Mouse (Mus musculus): ENCODE measurements at regions not wholly inside any gene's neighbourhood (a gene's known extent, or its start where the extent isn't known, plus 50 kb on each side); places are given as distances from the start of the nearest gene placed in this dataset.

DNA sequence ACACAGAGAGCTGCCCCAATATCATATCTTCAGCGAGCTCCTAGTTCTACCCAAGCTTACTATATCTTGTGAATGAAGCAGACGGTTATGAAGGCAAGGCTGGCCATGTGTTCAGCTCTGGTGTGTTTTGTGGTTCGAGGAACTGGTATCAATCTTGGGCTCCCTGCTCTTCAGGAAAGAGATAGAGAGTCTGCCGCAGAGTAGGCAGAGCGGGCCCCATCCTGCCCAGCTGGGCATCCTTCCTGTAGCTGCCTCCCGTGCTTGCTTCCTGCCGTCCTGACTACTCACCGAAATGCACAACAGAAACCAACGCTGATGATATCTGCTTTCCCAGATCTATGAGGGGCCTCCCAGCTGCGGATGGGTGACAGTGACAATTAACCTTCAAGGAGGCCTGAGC, 60.3 kb downstream of the Snrpe start:
- no peak for DNase-seq
- intact Hi-C loops (cut with DNase I): no loop called here

- no peak for DNase-seq
- intact Hi-C loops (cut with DNase I): no loop called here
These were observed 61.1 kb downstream of the Snrpe start for GRCm38 (mm10) chr1:133548971-133549370.

DNA sequence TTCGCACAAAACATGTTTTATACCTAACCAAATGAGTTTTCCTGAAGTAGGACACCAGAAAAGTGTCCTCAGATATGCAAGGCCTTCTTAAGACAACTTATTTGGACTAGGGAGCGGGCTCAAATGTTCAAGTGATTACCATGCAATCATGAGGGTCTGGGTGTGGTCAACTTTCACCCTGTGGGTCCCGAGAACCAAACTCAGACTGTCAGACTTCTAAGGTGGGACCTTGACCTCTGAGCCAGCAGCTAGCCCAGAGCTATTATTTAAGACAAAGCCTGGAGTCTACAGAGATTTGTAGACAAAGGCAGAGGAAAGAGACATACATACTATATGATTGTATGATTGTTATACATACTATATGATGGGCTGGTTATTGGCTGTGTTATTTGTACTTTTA, 62.5 kb downstream of the Snrpe start:
- DNase-seq: no peak
- intact Hi-C loops (cut with DNase I): no loop called here

- no peak for DNase-seq
- intact Hi-C loops (cut with DNase I): no loop called here
These were observed 65.1 kb downstream of the Snrpe start for GRCm38 (mm10) chr1:133544996-133545395.

DNA sequence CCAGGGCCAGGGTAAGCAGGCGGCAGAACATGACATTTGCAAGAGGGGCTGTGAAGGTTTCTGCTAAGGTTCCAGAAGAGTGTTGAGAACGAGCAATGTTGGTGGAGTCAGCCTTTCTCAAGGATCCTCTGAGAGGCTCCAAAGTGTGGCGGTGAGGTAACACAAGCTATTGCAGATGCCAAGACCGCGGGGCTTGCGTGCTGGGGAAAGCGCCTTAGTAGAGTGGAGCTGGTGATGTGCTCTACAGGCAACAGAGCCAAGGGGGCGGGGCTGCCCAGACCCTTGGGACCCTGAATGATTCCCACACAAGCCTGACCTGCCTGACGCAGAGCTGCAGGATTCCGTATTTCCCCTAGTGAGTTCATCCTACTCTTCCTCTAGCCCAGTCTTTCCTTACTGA, 66.3 kb downstream of the Snrpe start:
- DNase-seq: no peak
- intact Hi-C loops (cut with DNase I): no loop called here

DNA sequence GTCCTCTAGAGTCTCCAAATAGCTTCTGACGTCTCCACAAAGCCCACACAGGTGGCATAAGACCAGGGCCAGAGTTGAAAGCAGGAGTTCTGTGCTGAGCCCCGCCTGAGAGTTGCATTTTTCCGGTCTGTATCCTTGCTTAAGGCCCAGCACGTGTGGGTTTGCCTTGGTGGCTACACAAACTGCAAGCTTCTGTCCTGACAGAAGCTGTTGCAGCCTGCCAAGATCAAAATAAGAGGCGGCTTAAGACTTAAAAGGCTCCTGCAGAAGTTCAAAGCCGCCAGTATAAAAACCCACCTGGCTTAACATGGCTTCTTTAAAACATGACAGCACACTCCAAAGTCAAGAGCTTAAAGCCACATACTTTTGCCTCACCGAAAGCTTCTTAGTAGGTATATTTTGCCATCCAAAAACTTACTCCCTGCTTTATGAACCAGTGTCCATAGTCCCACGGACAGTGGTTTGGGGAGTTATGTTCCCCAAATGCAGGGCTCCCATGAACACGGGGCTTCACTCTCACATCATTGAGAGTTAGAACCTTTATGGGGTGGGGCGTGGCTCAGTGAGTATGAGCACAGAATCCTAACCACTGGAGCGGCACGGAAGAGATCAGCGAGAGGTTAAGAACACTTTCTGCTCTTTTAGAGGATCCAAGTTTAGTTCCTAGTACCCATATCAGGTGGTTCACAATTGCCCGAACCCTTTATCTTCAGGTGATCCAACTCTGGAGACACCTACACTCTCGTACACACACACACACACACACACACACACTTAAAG, 67.9 kb downstream of the Snrpe start:
- intact Hi-C loops (cut with DNase I): no loop called here

DNA sequence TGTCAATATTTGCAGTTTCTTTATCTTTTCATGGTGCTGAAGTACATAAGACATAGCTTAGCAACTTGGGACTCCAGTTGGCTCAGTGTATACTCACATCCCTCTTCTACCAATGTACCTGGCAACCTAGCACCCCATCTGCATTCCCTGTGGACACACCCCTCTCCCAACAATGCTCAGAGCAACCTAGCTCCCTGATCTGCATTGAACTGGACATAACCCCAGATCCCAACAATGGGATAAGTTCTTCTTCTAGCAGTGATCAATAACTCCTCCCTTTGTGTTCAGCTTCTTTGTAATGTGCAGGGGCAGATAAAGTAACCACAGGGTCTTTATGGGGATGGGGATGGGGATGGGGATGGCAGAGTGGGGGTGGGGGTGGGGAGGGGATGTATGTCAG, 79.4 kb downstream of the Snrpe start:
- intact Hi-C loops (cut with DNase I): no loop called here
- no peak for DNase-seq

More for the DNA sequence above, 67.9 kb downstream of the Snrpe start:
- DNase-seq: no peak

DNA sequence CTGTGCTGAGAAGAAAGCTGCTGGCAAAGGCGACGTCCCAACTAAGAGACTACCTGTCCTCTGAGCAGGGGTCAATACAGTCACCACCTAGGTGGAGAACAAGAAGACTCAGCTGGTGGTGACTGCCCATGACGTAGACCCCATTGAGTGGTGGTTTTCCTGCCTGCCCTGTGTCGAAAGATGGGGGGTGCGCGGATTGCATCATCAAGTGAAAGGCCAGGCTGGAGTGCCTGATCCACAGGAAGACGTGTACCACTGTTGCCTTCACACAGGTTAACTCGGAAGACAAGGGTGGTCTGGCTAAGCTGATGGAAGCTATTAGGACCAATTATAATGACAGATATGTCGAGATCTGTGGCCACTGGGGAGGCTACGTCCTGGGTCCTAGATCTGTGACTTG, 80.3 kb downstream of the Snrpe start:
- intact Hi-C loops (cut with DNase I): no loop called here
- no peak for DNase-seq

- intact Hi-C loops (cut with DNase I): no loop called here
- peak in 1 of 2 experiments; percentile 10 for DNase-seq
These were observed 82.3 kb downstream of the Snrpe start for GRCm38 (mm10) chr1:133527651-133528385.

- no peak for DNase-seq
- intact Hi-C loops (cut with DNase I): no loop called here
These were observed 87.3 kb downstream of the Snrpe start for GRCm38 (mm10) chr1:133522825-133523224.

DNA sequence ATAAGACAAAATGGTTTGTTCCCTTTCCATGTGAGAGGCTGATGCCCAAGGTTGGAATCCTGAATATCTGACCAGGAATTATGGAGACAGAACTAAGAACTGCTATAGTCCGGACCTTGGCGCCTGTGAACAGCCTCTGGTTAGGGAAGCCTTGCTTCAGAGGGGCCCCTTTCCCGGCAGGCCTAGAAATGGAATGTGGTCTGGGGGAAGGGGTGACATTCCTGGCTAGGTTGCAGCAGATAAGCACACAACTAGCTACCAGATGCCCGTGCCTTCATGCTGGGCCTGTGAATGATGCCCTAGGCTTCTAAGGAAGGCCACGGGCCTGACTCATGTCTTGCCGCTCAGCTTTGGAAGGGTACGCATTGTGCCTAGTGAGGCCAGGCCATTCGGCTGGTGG, 89.4 kb downstream of the Snrpe start:
- no peak for DNase-seq

DNA sequence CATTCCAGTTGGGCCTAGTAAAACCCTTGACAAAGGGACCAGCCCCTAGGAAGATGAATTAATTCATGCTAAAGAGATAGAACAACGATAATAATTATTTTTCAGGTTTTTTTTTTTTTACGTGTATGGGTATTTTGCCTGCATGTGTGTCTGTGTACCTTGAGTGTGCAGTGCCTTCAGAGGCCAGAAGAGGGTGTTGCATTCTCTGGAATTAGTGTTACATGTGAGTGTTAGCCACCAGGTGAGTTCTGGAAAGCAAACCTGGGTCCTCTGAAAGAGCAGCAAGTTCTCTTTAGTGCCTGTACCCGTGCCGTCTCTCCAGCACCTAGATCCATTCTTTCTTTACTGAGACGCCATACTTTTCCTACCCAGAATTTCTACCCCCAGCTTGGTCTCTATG, 92.8 kb upstream of the Sox13 start:
- intact Hi-C loops (cut with DNase I): no loop called here
- DNase-seq: no peak

More for the DNA sequence above, 89.4 kb downstream of the Snrpe start:
- intact Hi-C loops (cut with DNase I): no loop called here

DNA sequence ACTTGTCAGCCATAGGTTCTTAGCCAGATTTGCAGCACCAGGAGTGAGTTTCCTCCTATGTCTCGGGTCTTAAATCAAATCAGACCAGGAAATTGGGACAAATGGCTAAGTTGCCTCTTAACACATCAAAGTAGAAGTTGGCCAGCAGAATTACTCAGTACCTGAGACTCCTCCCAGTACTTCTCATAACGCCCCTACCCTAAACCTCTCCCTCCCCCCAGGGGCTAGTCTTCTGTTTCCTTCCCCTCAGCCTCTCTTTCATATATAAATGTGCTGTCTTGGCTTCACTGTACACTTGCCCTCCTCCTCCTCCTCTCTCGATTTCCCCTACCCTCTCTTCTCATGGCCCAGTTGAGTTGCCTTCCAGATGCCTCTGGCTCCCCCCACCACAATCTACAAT, 79.9 kb upstream of the Sox13 start:
- intact Hi-C loops (cut with DNase I): no loop called here
- DNase-seq: no peak

- intact Hi-C loops (cut with DNase I): no loop called here
- no peak for DNase-seq
These were observed 79.2 kb upstream of the Sox13 start for GRCm38 (mm10) chr1:133503336-133503735.

GRCm38 (mm10) chr1:133501016-133501415, 76.8 kb upstream of the Sox13 start:
- intact Hi-C loops (cut with DNase I): no loop called here
- DNase-seq: no peak

- intact Hi-C loops (cut with DNase I): loop anchor here (1.0 to 10.0 kb wide), 5 partner anchors 22 to 108 kb away; no protein-coding TSS in a partner anchor
- peak; percentile 58 to 60 for DNase-seq
These were observed 69.0 kb upstream of the Sox13 start for GRCm38 (mm10) chr1:133492986-133493741.

- peak in 1 of 2 experiments; percentile 50 for DNase-seq
- intact Hi-C loops (cut with DNase I): loop anchor here (2.0 to 10.0 kb wide), 4 partner anchors 22 to 108 kb away; no protein-coding TSS in a partner anchor
These were observed 68.3 kb upstream of the Sox13 start for GRCm38 (mm10) chr1:133492291-133492985.

DNA sequence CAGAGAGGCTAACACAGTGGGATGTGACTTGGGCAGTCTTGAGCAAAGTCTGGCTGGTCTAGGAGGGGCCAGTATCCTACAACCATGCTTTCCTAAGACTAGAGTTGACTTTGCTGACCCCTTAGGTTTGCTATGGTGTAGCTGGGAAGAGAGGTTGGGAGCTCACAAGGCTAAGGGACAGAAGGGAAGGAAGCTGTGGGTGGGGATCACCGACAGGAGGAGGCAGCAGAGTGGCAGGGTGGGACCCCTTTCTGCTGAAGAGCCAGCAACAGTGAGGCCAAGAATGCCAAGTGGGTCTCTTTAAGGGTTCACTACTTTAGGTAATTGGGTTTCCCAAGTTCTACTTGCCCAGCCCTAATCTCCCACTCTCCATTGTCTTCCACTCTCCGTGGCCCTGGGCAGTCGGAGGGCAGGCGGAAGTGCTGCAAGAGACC, 67.7 kb upstream of the Sox13 start:
- intact Hi-C loops (cut with DNase I): loop anchor here (2.0 to 10.0 kb wide), 4 partner anchors 21 to 107 kb away; no protein-coding TSS in a partner anchor
- DNase-seq: no peak

- DNase-seq: no peak
- intact Hi-C loops (cut with DNase I): no loop called here
These were observed 63.2 kb upstream of the Sox13 start for GRCm38 (mm10) chr1:133487171-133487901.

DNA sequence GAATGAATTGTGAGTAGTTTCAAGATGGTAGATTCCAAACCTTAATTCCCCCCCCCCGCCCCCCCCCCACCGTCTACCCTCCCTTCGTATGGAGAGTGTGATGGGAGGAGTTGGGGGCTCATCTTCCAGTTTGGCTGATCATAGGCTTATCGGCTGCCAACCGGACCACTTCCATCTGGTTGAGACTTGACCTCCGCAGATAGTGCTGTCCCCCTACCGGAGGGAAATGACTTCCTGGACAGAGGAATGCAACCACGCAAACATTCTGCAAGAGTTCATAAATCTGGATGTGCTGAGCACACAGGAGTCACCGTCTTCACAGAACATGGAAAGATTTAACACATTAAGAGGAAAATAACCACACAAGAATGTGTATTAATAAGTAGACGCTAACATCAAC, 62.2 kb upstream of the Sox13 start:
- intact Hi-C loops (cut with DNase I): no loop called here
- no peak for DNase-seq
